Comparison of ENCODE assay signal across 21 mouse cellular contexts in genomic region chr4:154005488-154005887, GRCm38 (mm10). TPM values are rescaled to one million over a fixed set of nuclear protein-coding genes. Genes with fewer than 3 reads are reported as not detected.
"Had no signal": no experiment of that assay in that cellular context is flagged by ENCODE, and none has a peak within 500 bp of the region (broad histone marks: within the 10 kb centered on the region; RNA-seq: fewer than 3 reads in every experiment).

No protein-coding gene starts in this region.

- ATAC-seq: lung, postnatal 0 days; midbrain, embryonic 13.5 days had no signal

- H3K27me3 ChIP-seq: limb, embryonic 12.5 days; liver, embryonic 15.5 days; midbrain, embryonic 13.5 days; neural tube, embryonic 12.5 days had no signal

- H3K9ac ChIP-seq: limb, embryonic 12.5 days; liver, embryonic 15.5 days; midbrain, embryonic 13.5 days; neural tube, embryonic 12.5 days had no signal

- H3K4me2 ChIP-seq: limb, embryonic 12.5 days; liver, embryonic 11.5 days; liver, embryonic 15.5 days; midbrain, embryonic 13.5 days; neural tube, embryonic 12.5 days had no signal

- H3K27ac ChIP-seq: kidney, postnatal 0 days; limb, embryonic 12.5 days; liver, embryonic 15.5 days; midbrain, embryonic 13.5 days; neural tube, embryonic 12.5 days; stomach, postnatal 0 days had no signal

- H3K4me1 ChIP-seq: limb, embryonic 12.5 days; neural tube, embryonic 12.5 days had no signal

- H3K9me3 ChIP-seq: limb, embryonic 12.5 days; liver, embryonic 15.5 days; midbrain, embryonic 13.5 days; neural tube, embryonic 12.5 days had no signal

- H3K4me3 ChIP-seq: limb, embryonic 12.5 days; liver, embryonic 15.5 days; midbrain, embryonic 13.5 days; neural tube, embryonic 12.5 days had no signal

- DNase-seq: kidney, adult 11 months; kidney, adult 9 months; kidney, postnatal 36 days; layer of hippocampus, adult 9-11 months; layer of hippocampus, postnatal 36 days; lung, adult 2 months; lung, postnatal 36 days; right cerebral cortex, adult 18-20 months; right cerebral cortex, postnatal 25 days; thymus, postnatal 4 days had no signal

RNA-seq across cellular contexts. Expression of gene Ccdc27, which starts 37.0 kb away (rescaled TPM):
- total RNA-seq: left cerebral cortex, postnatal 25 days; megakaryocyte progenitor cell, adult 5-6 weeks had no signal
- polyA plus RNA-seq: limb, embryonic 12.5 days; lung, adult 2 months; lung, postnatal 0 days; midbrain, embryonic 13.5 days; neural tube, embryonic 12.5 days; small intestine, adult 2 months had no signal
